Mouse (Mus musculus): ENCODE results near the gene Ebi3. TPM values are rescaled to one million over a fixed set of nuclear protein-coding genes. Genes with fewer than 3 reads are reported as not detected.
"Not testable (repeated sequence)": the region's sequence is repeated elsewhere in the genome, so short reads cannot be mapped to it uniquely, and the experiment has no call there.

Gene Ebi3
- 1.9 and 2.8 TPM in 2 replicates for polyA plus RNA-seq (2016; fragmentation: Nextera tagmentation; extraction: Ambion mirVana)

DNA sequence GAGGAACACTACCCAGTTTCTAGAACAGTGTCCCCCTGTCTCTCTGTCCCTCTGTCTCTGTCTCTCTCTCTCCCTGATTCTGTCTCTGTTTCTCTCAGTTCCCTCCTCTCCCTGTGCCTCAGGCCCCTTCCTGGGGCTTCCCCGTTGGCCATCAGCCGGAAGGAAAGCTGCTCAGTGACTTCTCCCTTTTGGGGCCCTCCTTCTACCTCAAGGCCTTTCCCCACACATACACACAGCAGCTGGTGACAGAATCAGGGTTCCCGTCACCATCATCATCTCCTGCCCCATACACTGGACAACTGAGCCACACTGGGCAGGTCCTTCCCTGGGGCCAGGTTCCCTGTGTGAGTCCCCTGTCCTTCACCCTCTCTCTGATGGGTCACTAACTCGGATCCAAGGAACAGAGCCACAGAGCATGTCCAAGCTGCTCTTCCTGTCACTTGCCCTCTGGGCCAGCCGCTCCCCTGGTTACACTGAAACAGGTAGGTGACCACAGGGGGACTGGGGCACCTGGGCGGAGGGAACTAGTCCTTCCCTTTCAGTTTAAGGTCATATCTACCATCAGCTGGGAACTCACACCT, at the start of gene Ebi3:
TSS of gene Ebi3 (plus strand) at position 194 of the 581 bp plus-strand sequence.
- H3K27ac ChIP-seq: no peak within 1 kb of the TSS
- no peaks in the 10 kb centered on the region for H3K36me3 ChIP-seq
- no peak within 1 kb of the TSS for H3K4me3 ChIP-seq
- peaks cover 19% of the 10 kb centered on the region for H3K4me1 ChIP-seq (replicated peaks)
- H3K9me3 ChIP-seq: no peaks in the 10 kb centered on the region
- peaks cover 14% of the 10 kb centered on the region for H3K27me3 ChIP-seq (ENCODE audit: insufficient read depth, poor library complexity, severe bottlenecking)
- no peak for DNase-seq (ENCODE audit: low spot score)
- WGBS: 73% methylated on average over 6 of the region's 6 CpGs

DNA sequence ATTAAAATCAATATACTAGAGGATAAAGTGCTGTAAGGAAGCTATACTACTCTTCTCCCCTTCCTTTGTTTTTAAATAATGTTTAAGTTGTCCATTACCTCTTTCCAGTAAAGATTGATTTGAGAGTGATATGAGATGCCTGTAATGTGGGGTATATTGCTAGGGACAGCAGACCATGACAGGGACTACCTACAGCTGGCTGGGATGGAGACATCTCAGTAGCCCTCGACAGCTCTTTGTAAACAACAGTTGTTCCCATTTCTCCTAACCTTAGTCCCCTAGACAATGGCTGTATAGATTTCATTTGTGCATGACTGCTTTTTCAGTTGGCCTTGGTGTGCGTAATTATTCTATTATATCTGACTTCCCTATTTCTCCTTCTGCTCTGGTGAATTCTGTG, 49.4 kb upstream of the Ebi3 start:
- no peaks in the 10 kb centered on the region for H3K27me3 ChIP-seq (ENCODE audit: insufficient read depth, poor library complexity, severe bottlenecking)
- DNase-seq (ENCODE audit: low spot score): no peak
- H3K4me3 ChIP-seq: no peak overlapping the region
- H3K36me3 ChIP-seq: peaks cover 6% of the 10 kb centered on the region
- peaks cover 5% of the 10 kb centered on the region for H3K9me3 ChIP-seq
- WGBS: 61% methylated on average over 2 of the region's 2 CpGs
- no peak overlapping the region for H3K27ac ChIP-seq
- no peaks in the 10 kb centered on the region for H3K4me1 ChIP-seq (replicated peaks)

DNA sequence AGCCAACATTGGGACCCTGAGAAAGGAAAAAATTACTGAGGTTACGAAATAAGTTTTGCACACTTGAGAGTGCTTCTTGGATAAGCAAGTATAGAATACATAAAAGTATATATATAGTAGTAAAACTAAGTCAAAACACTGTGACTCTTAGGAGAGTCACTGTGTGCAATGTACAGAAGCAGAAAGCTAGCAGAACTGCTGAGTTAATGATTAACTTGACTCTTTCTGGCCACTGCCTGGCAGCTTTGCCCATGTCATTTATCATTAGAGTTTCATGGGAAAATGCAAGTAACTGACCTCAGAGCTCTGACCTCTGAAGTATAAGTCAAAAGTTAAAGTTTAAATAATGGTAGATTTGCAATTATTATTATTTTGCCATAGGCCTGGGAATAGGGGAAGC, 48.8 kb upstream of the Ebi3 start:
- no peaks in the 10 kb centered on the region; the same call in 1 of the 2 replicates for H3K36me3 ChIP-seq
- H3K27me3 ChIP-seq (ENCODE audit: insufficient read depth, poor library complexity, severe bottlenecking): no peaks in the 10 kb centered on the region
- H3K4me1 ChIP-seq (replicated peaks): no peaks in the 10 kb centered on the region
- H3K4me3 ChIP-seq: no peak overlapping the region
- 86% methylated on average over 1 of the region's 1 CpGs for WGBS
- no peak overlapping the region for H3K27ac ChIP-seq
- DNase-seq (ENCODE audit: low spot score): no peak
- H3K9me3 ChIP-seq: no peaks in the 10 kb centered on the region; the same call in 1 of the 2 replicates

DNA sequence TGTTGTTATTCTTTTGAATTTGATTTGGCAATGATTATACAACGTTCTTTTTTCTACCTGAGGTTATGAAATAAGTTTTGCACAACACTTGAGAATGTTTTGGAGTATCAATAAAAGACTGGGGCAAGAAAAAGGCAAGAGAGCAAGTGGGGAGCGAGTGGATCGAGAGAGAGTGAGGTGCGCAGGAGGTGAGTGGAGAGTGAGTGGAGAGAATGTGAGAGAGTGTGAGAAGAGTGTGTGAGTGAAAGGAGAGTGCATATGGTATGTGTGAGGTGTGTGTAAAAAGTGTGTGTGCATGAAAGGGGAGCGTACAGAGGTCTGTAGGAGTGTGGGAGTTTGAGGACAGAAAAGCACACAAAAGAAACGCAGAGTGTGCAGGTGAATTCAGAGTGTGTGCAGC, 48.3 kb upstream of the Ebi3 start:
- 77% methylated on average over 6 of the region's 6 CpGs for WGBS
- no peak for DNase-seq (ENCODE audit: low spot score)

DNA sequence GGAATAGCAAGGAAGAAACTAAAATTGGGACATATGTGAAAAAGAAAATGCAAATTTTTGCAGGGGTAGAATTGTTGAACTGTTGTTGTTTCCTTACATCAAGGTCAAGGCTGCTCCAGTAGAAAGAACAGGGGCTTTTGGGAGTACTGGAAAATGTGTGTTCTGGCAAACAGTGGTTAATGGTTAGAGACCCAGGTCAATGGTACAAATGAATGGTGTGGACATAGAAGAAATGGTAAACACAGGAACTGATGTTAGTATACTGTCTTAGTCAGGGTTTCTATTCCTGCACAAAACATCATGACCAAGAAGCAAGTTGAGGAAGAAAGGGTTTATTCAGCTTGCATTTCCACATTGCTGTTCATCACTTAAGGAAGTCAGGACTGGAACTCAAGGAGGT, 45.8 kb upstream of the Ebi3 start:
- Histone ChIP-seq H3K27me3 (ENCODE audit: insufficient read depth, poor library complexity, severe bottlenecking) (no peaks in the 10 kb centered on the region), H3K36me3 (no peaks in the 10 kb centered on the region), H3K9me3 (no peaks in the 10 kb centered on the region), H3K4me1 (replicated peaks) (no peaks in the 10 kb centered on the region), H3K4me3 (no peak overlapping the region), H3K27ac (no peak overlapping the region)
- DNase-seq (ENCODE audit: low spot score): no peak

More for the DNA sequence above, 48.3 kb upstream of the Ebi3 start:
- Histone ChIP-seq H3K27me3 (ENCODE audit: insufficient read depth, poor library complexity, severe bottlenecking) (no peaks in the 10 kb centered on the region), H3K9me3 (no peaks in the 10 kb centered on the region; the same call in 1 of the 2 replicates), H3K36me3 (no peaks in the 10 kb centered on the region), H3K4me1 (replicated peaks) (no peaks in the 10 kb centered on the region), H3K27ac (no peak overlapping the region), H3K4me3 (no peak overlapping the region)

DNA sequence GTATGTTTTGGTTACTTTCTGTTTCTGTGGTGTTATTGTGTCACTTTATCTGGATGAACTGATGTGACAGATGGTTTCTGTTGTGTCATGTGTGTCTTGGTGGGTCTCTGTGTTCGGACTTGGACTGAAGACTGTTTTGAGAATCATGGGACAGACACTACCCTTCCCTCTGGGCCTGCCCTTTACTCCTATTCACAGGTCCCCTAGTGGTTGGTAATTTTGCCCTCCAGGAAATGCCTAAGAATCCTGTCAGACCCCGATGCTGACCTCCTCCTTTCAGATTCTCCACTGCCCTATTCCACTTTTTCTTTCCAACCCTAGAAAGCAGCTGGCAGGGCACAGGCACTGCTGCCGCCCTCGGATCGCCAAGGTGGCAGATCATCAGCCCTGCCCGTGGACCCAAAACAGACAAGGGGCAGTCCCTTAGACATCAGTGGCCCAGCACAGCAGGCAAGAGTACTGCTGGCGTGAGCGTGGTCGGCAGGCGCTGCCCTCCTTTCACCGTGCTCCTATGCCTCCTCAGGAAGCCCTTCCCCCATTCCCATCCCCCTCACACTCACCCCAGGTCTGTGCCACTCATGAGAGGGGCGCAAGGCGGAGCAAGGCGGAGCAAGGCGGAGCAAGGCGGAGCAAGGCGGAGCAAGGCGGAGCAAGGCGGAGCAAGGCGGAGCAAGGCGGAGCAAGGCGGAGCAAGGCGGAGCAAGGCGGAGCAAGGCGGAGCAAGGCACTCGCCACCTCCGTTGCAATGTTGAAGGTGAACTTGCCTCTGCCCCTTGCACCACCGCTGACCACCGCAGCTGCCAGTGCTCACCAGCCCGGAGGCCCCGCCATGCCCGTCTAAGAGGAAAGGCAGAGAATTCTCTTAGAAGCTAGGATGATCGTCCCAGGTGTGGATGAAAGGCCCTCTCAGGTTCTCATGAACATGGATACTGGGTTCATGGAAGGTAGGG, 20.6 kb upstream of the Ebi3 start:
- Histone ChIP-seq H3K4me3 (peak overlapping the region; percentile 62), H3K27me3 (ENCODE audit: insufficient read depth, poor library complexity, severe bottlenecking) (no peaks in the 10 kb centered on the region; the same call in 1 of the 2 replicates), H3K4me1 (replicated peaks) (peaks cover 6% of the 10 kb centered on the region), H3K9me3 (peaks cover 14% of the 10 kb centered on the region; the same call in 1 of the 2 replicates), H3K36me3 (no peaks in the 10 kb centered on the region), H3K27ac (peak overlapping the region; percentile 92)
- WGBS: 2% methylated on average over 33 of the region's 33 CpGs
- peak; percentile 84 for DNase-seq (ENCODE audit: low spot score)

- DNase-seq (ENCODE audit: low spot score): no peak
- peak overlapping the region; percentile 92 for H3K27ac ChIP-seq
- peaks cover 14% of the 10 kb centered on the region; the same call in 1 of the 2 replicates for H3K9me3 ChIP-seq
- H3K4me1 ChIP-seq (replicated peaks): peaks cover 6% of the 10 kb centered on the region
- H3K27me3 ChIP-seq (ENCODE audit: insufficient read depth, poor library complexity, severe bottlenecking): no peaks in the 10 kb centered on the region; the same call in 1 of the 2 replicates
- no peaks in the 10 kb centered on the region for H3K36me3 ChIP-seq
- peak overlapping the region; percentile 62 for H3K4me3 ChIP-seq
- 78% methylated on average over 2 of the region's 2 CpGs for WGBS
These were observed 19.8 kb upstream of the Ebi3 start for GRCm38 (mm10) chr17:55932635-55933034.

- no peak overlapping the region for H3K27ac ChIP-seq
- peaks cover 5% of the 10 kb centered on the region; the same call in 1 of the 2 replicates for H3K36me3 ChIP-seq
- 93% methylated on average over 15 of the region's 15 CpGs for WGBS
These were observed 19.2 kb upstream of the Ebi3 start for GRCm38 (mm10) chr17:55933191-55933590.

DNA sequence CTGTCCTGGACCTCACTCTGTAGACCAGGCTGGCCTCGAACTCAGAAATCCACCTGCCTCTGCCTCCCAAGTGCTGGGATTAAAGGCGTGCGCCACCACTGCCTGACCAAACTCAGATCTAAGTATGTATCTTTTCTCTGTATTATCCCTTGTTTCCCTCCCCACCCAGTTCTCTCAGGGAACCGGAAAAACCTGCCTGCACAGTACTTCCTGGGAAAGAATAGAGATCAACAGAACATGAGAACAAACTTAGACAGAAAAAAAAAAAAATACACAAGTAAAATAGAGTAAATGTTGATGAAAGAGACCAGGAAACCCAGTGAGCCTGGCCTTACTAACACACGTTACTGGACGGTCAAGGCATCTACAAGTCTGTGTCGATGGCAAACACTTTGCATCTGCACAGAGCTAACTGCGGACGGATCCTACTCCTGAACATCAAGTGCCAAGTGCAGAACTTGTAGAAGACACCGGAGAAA, 8.0 kb upstream of the Ebi3 start:
- WGBS: 39% methylated on average over 10 of the region's 10 CpGs

More at GRCm38 (mm10) chr17:55933191-55933590, 19.2 kb upstream of the Ebi3 start:
- H3K4me3 ChIP-seq: peak overlapping the region; percentile 62; the same call in 1 of the 2 replicates
- peaks cover 19% of the 10 kb centered on the region for H3K9me3 ChIP-seq
- H3K27me3 ChIP-seq (ENCODE audit: insufficient read depth, poor library complexity, severe bottlenecking): no peaks in the 10 kb centered on the region; the same call in 1 of the 2 replicates
- H3K4me1 ChIP-seq (replicated peaks): peaks cover 6% of the 10 kb centered on the region
- no peak for DNase-seq (ENCODE audit: low spot score)

GRCm38 (mm10) chr17:55944866-55945682, 7.4 kb upstream of the Ebi3 start:
- WGBS: under 1% methylated on average over 56 of the region's 56 CpGs
- not testable (repeated sequence) for H3K27me3 ChIP-seq (ENCODE audit: insufficient read depth, poor library complexity, severe bottlenecking); H3K9me3 ChIP-seq; H3K4me1 ChIP-seq (replicated peaks)
- H3K27ac ChIP-seq: peak overlapping the region; percentile 89
- peak; percentile 76 for DNase-seq (ENCODE audit: low spot score)
- H3K36me3 ChIP-seq: peaks cover 14% of the 10 kb centered on the region
- H3K4me3 ChIP-seq: peak overlapping the region; percentile 62

More for the DNA sequence above, 8.0 kb upstream of the Ebi3 start:
- H3K27me3 ChIP-seq (ENCODE audit: insufficient read depth, poor library complexity, severe bottlenecking); H3K4me1 ChIP-seq (replicated peaks); H3K9me3 ChIP-seq: not testable (repeated sequence)
- H3K4me3 ChIP-seq: peak overlapping the region; percentile 62
- H3K36me3 ChIP-seq: peaks cover 20% of the 10 kb centered on the region
- peak; percentile 35 for DNase-seq (ENCODE audit: low spot score)
- H3K27ac ChIP-seq: peak overlapping the region; percentile 89

DNA sequence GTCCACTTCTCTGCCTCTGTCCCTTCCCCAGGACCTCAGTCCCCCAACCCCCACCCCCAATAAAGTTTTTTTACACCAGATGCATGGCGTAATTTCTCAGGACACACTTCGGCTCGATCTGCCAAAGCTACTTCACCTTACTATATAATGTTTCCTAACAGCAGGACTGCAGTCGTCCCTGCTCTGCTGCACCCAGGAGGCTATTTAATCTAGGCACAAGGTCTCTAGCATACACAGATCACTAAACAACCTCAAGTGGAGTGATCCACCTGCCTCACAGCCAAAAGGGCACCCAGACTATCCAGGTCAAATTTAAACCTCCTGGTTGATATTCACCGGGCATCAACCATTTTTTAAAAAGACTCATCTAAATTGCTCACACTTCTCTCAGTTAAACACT, 6.7 kb upstream of the Ebi3 start:
- Histone ChIP-seq H3K36me3 (peaks cover 7% of the 10 kb centered on the region), H3K27ac (peak overlapping the region; percentile 89; the same call in 1 of the 2 replicates), H3K4me1 (replicated peaks) (peaks cover 7% of the 10 kb centered on the region), H3K9me3 (no peaks in the 10 kb centered on the region), H3K4me3 (peak overlapping the region; percentile 62), H3K27me3 (ENCODE audit: insufficient read depth, poor library complexity, severe bottlenecking) (no peaks in the 10 kb centered on the region)
- 38% methylated on average over 5 of the region's 5 CpGs for WGBS
- DNase-seq (ENCODE audit: low spot score): no peak

- Histone ChIP-seq H3K27me3 (ENCODE audit: insufficient read depth, poor library complexity, severe bottlenecking) (no peaks in the 10 kb centered on the region), H3K27ac (no peak overlapping the region), H3K36me3 (no peaks in the 10 kb centered on the region), H3K9me3 (no peaks in the 10 kb centered on the region), H3K4me3 (no peak overlapping the region), H3K4me1 (replicated peaks) (peaks cover 9% of the 10 kb centered on the region)
- no peak for DNase-seq (ENCODE audit: low spot score)
- 95% methylated on average over 4 of the region's 4 CpGs for WGBS
These were observed 3.8 kb upstream of the Ebi3 start for GRCm38 (mm10) chr17:55948647-55949046.
